Mouse (Mus musculus): Measurements from ENCODE around the gene Kctd3.
"Not testable (repeated sequence)": the region's sequence is repeated elsewhere in the genome, so short reads cannot be mapped to it uniquely, and the experiment has no call there.

Kctd3 gene

GRCm38 (mm10) chr1:189007239-189007979 lies at the start of gene Kctd3:
Gene Kctd3, minus strand, starts transcription at chr1:189007841.
- peak; percentile 97 for DNase-seq (ENCODE audit: low spot score)

GRCm38 (mm10) chr1:189057425-189057824 lies 49.8 kb upstream of the Kctd3 start:
- no peak for DNase-seq (ENCODE audit: low spot score)

- no peak for DNase-seq (ENCODE audit: low spot score)
Observed at GRCm38 (mm10) chr1:189055933-189056332, 48.3 kb upstream of the Kctd3 start.

- DNase-seq (ENCODE audit: low spot score): no peak
Observed at GRCm38 (mm10) chr1:189054941-189055551, 47.4 kb upstream of the Kctd3 start.

GRCm38 (mm10) chr1:189054191-189054590 lies 46.5 kb upstream of the Kctd3 start:
- DNase-seq (ENCODE audit: low spot score): no peak

DNA sequence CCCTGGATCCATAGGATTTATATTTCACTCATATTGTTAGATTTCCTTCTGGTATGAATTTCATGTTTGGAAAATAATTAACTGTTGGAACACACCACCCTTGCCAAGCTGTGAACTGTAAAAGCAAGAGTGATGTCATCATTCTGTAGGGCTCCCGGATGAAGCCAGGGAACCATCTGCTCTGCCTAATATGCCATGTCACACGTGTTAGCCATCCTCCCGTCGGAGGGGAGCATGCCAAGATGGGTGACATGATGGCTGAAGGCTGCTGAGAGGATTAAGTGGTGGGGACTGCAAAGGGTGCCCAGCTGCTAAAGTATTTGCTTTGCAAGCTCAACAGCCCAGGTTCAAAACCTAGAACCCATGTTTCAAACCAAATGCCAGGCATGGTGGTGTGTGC lies 44.5 kb upstream of the Kctd3 start:
- DNase-seq (ENCODE audit: low spot score): no peak

GRCm38 (mm10) chr1:189050122-189050521 lies 42.5 kb upstream of the Kctd3 start:
- DNase-seq (ENCODE audit: low spot score): no peak

GRCm38 (mm10) chr1:189048331-189048730 lies 40.7 kb upstream of the Kctd3 start:
- DNase-seq (ENCODE audit: low spot score): no peak

DNA sequence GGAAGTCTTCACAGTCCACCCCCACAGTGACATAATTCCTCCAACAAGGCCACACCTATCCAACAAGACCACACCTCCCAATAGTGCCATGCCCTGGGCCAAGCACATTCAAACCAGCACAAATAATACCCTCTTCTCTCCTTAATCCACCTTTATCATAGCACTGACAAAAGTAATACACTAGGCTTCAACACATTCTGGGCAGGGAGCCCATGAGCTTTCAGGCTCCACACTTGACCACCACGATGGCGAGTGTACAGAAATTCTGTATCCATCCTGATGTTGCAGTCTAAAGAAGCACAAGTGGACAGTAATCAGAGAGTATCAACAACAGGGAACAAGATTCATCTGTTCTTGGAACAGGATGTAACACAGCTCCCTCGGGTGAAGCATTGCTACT lies 40.3 kb upstream of the Kctd3 start:
- DNase-seq (ENCODE audit: low spot score): peak; percentile 30

DNA sequence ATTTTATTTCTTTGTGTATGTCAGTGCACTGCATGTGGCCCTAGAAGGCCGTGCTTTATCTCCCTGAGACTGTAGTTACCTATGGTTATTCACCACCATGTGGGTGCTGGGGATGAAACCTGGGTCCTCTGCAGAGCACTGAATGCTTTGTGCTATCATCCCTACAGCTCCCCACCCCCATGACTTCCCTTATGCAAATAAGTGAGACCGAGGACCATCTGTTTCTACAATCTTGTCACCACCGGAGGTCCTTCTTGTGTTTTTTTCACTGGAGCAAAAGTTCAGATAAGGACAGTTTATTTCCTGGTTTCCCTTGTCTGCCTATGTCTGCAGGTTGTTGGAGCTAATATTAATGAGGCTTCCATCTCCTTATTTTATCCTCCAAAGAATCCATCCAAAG lies 39.2 kb upstream of the Kctd3 start:
- DNase-seq (ENCODE audit: low spot score): no peak

DNA sequence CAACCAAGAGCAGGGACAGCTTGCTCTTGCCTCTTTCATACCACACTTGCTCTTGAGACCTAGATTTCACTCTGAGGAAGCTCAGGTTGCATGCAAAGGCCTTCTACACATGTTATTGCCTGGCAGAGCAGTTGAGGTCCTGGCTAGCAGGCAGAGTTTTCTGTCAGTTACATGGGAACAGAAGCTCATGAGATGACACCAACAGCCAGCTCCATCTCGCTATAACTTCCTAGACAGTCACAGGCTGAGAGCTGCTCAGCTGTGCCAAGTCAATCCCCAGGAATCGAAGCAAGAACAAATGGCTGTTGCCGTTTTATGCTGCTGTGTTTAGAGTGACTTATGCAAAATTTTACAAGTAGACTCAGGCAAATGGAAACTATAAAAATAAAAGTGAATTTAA lies 38.7 kb upstream of the Kctd3 start:
- no peak for DNase-seq (ENCODE audit: low spot score)

DNA sequence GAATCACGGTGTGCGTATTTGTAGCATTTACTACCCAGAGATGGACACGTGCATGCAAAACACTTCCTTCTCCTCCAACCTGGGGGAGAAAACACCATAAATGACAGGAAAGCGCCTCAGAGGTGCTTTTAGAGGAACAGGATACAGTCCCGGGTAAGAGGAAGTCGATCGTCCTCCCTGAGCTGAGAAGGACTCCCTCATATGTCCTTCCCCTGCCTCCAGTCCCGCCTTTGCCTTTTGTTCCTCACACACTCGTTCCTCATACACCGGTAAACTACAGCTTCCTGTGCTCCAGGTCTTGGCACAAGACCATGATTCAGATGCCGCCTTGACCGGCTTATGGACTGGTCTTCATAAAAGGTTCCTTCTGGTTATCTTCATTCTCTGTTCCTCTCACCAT lies 33.6 kb upstream of the Kctd3 start:
- DNase-seq (ENCODE audit: low spot score): no peak

- no peak for DNase-seq (ENCODE audit: low spot score)
Observed at GRCm38 (mm10) chr1:189039348-189039747, 31.7 kb upstream of the Kctd3 start.

GRCm38 (mm10) chr1:189032817-189033216 lies 25.2 kb upstream of the Kctd3 start:
- not testable (repeated sequence) for DNase-seq (ENCODE audit: low spot score)

- DNase-seq (ENCODE audit: low spot score): no peak
Observed at GRCm38 (mm10) chr1:189030975-189031374, 23.3 kb upstream of the Kctd3 start.

- DNase-seq (ENCODE audit: low spot score): no peak
Observed at GRCm38 (mm10) chr1:189028267-189028666, 20.6 kb upstream of the Kctd3 start.

DNA sequence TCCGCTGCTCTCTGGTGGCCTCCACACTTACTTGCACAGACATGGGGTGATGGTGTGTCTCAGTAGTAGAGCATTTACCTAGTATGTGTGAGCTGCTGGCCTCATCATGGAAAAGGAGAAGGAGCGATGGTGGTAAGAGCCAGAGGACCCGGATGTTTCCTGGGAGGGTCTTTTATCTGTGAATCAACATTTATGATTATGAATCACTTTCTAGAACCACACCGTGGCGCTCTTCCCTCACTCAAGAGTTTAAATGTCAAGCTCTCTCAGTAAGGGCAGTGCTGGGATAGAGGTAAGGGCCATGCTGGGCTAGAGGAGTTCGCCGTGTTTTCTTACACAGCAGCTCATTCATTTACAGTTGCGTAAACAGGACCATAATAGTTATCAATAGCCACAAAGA lies 19.2 kb upstream of the Kctd3 start:
- no peak for DNase-seq (ENCODE audit: low spot score)

DNA sequence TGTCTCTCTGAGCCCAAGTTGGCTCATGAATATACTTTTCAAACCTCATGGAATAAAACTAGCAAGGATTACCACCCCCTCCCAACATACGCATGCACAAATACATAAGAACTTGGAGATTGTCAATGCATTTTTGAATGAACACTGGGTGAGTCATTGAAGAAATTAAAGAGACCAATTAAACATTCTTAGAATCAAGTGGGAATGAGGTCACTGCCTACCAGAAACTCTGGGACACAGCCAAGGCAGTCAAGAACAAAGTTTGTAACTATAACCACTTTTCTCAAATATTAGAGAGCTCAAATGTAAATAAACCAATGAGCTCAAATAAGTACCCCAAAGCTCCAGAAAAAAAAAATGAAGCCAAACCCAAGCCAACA lies 16.1 kb upstream of the Kctd3 start:
- no peak for DNase-seq (ENCODE audit: low spot score)

DNA sequence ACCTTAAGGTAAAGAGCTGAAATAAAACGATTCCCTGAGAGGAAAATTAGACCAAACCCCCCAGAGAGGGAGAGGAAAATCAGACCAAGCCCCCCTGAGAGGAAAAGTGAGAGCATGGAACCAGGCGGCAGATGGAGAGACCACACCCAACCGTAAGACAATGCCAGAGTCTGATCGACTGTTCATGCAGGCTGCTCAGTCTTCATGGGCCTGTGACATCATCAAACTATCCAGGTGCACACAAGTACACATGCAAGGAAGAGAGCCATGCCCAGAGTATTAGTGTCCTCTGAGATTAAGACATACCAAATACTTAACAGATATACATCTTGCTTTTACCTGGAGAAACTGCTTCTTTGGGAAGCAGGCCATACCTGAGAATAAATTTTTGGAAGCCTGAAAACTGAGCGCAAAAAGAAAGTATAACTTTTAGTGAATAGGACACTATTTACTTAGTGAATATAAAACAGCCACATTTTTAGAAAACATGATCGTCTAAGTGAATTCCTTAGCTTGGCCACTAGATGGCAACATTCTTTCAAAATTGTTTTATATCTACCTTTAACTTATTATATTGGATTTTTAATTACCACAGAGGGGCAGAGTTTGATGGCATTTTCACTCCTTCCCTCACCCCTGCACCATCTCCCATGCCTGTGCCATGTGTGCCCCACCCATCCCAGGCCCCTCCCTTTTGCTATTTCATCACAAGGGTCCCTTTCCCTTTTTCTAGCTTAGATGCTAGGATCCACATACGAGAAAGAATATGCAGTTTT lies 15.5 kb upstream of the Kctd3 start:
- DNase-seq (ENCODE audit: low spot score): no peak

- DNase-seq (ENCODE audit: low spot score): peak; percentile 70
Observed at GRCm38 (mm10) chr1:189015372-189015771, 7.7 kb upstream of the Kctd3 start.

GRCm38 (mm10) chr1:189013587-189013921 lies 5.9 kb upstream of the Kctd3 start:
- no peak for DNase-seq (ENCODE audit: low spot score)

DNA sequence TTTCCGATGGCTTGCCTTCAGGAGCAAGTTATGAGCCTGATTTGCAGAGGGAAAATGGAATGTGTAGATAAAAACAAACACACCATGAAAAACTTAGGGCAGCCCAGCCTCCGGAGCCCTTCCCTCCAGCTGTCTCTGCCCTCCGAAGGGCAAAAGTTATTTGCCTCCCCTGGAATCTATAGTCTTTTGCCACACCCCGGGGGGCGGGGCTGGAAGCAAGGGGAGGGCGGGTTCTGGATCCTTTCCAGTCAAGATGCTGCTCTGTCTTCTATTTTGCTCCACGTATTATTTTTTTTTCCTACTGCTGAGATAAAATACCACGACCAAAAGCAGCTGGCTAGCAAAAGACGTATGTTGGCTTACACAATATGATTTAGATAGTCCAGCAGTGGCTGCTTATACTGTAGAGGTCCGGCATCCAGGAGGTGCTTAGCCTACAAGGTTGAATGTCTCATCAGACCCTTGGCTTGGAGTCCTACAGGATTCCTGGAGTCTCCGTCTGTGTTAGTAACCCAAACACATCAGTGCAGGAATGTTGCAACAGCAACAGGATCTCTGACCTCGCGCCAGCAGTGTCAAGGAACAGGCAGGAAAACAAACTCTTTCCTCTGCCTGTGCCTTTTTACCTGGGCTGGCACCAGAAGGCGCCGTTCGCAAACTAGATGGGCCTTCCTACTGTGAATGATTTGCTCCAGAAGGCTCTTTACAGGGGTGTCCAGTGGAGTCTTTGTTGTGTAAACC lies 5.4 kb upstream of the Kctd3 start:
- no peak for DNase-seq (ENCODE audit: low spot score)

- DNase-seq (ENCODE audit: low spot score): no peak
Observed at GRCm38 (mm10) chr1:189010671-189011070, 3.0 kb upstream of the Kctd3 start.

Measured in testis, postnatal 14 days (tissue).